Mouse (Mus musculus) kidney, embryonic 16.5 days (tissue): ENCODE measurements around the gene Mpg. TPM values are rescaled to one million over a fixed set of nuclear protein-coding genes. Genes with fewer than 3 reads are reported as not detected.

Experiments
- ATAC-seq: fragments of 200-750 bp; cut with Nextera tagmentation; 2 replicates; pipeline ENCODE4 v1.8.0; 2017; ENCODE audit warnings: moderate TSS enrichment; ENCODE audit not compliant: low FRiP score, low TSS enrichment
- H3K27ac ChIP-seq: fragments of 300-500 bp; sonication (generic); 2 replicates; pipeline ENCODE4 v1.5.1; 2014; ENCODE audit warnings: low read length
- H3K27me3 ChIP-seq: fragments of 300-500 bp; sonication (generic); 2 replicates; pipeline ENCODE4 v1.6.1; 2014; ENCODE audit warnings: low read length, control low read depth, mixed read lengths; ENCODE audit not compliant: insufficient read depth
- H3K36me3 ChIP-seq: fragments of 300-500 bp; sonication (generic); 2 replicates; pipeline ENCODE4 v1.6.1; 2014; ENCODE audit warnings: low read length, control low read depth, mixed read lengths; ENCODE audit not compliant: insufficient read depth
- H3K4me1 ChIP-seq: fragments of 300-500 bp; sonication (generic); 2 replicates; pipeline ENCODE4 v1.6.1; 2014; ENCODE audit warnings: low read length, control low read depth, mixed read lengths; ENCODE audit not compliant: insufficient read depth
- H3K4me2 ChIP-seq: fragments of 300-500 bp; sonication (generic); replicated peaks from 2 replicates; pipeline ENCODE4 v1.6.1; 2014; ENCODE audit warnings: low read depth, low read length
- H3K4me3 ChIP-seq: fragments of 300-500 bp; sonication (generic); 2 replicates; pipeline ENCODE4 v1.5.1; 2014; ENCODE audit warnings: mild to moderate bottlenecking, low read length
- H3K9ac ChIP-seq: fragments of 300-500 bp; sonication (generic); replicated peaks from 2 replicates; pipeline ENCODE4 v1.6.1; 2014; ENCODE audit warnings: low read length
- H3K9me3 ChIP-seq: fragments of 300-500 bp; sonication (generic); 2 replicates; pipeline ENCODE4 v1.6.1; 2016; ENCODE audit warnings: low read length, control low read depth
- WGBS: fragments of 180-500 bp; shearing (Covaris S2); extraction: QIAGEN DNeasy Blood & Tissue Kit; methylation state at CpG from one replicate; pipeline ENCODE4 v1.1.7; 2014; 5-methylcytosine and 5-hydroxymethylcytosine counted together
- polyA plus RNA-seq: library from polyadenylated mRNA; unstranded; fragments of >200 nt; fragmentation: Nextera tagmentation; extraction: Ambion mirVana; gene quantifications from 2 replicates; pipeline ENCODE4 v1.2.1, GENCODE M21; 2015

Mpg gene
- polyA plus RNA-seq, 1 experiment from 2014 or later, result 42.4 TPM

- Histone ChIP-seq H3K36me3 (peaks cover 25% of the 10 kb centered on the region), H3K4me1 (peaks cover 42% of the 10 kb centered on the region), H3K27ac (no peak overlapping the region), H3K9me3 (no peaks in the 10 kb centered on the region), H3K4me3 (no peak overlapping the region), H3K27me3 (no peaks in the 10 kb centered on the region), H3K9ac (no peak overlapping the region; the same call in none of the 2 replicates), H3K4me2 (0 out of 2 replicates have a peak overlapping the region, but pooled peaks have one; percentile 72)
- no peak for ATAC-seq
- 83% methylated on average over 9 of the region's 9 CpGs for WGBS
Observed at GRCm38 (mm10) chr11:32227555-32227954, 1.2 kb downstream of the Mpg start.

DNA sequence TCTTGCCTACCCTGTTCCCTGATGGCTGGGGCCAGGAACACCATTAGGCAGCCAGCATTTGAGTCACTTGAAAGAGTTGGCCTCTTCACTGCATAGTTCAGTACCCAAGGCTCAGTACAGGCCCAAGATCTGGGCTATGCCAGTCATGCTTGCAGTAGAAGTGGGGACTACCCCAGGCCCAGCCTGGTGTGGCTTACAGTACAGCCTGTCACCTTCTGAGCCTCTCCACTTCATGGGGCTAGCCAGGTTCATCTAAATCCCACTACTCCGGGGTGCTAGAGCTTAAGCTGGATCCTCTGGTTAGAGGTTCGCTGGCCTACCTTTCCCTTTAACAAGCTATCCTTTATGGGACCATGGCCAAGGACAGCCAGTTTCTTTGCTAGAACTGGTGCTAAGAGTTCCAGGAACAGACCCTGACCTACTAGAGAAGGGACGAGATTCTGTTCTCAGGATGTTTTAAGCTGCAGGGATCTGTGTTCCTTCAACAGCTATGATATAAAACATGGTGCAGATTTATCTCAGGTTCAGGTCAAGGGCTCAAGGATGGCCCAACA is 2.1 kb downstream of the Mpg start:
- peaks cover 37% of the 10 kb centered on the region for H3K4me1 ChIP-seq
- ATAC-seq, result no peak
- no peak overlapping the region for H3K4me2 ChIP-seq
- H3K36me3 ChIP-seq, result peaks cover 33% of the 10 kb centered on the region
- H3K27me3 ChIP-seq, result no peaks in the 10 kb centered on the region
- no peak overlapping the region for H3K4me3 ChIP-seq
- no peaks in the 10 kb centered on the region for H3K9me3 ChIP-seq
- WGBS, result 91% methylated on average over 3 of the region's 3 CpGs
- no peak overlapping the region for H3K27ac ChIP-seq
- H3K9ac ChIP-seq, result no peak overlapping the region

GRCm38 (mm10) chr11:32230220-32230619 is 3.9 kb downstream of the Mpg start:
- Histone ChIP-seq H3K27me3 (no peaks in the 10 kb centered on the region), H3K4me3 (no peak overlapping the region), H3K27ac (no peak overlapping the region), H3K4me1 (peaks cover 26% of the 10 kb centered on the region), H3K9me3 (no peaks in the 10 kb centered on the region), H3K9ac (no peak overlapping the region), H3K36me3 (peaks cover 50% of the 10 kb centered on the region), H3K4me2 (no peak overlapping the region)
- no peak for ATAC-seq
- 91% methylated on average over 4 of the region's 4 CpGs for WGBS

DNA sequence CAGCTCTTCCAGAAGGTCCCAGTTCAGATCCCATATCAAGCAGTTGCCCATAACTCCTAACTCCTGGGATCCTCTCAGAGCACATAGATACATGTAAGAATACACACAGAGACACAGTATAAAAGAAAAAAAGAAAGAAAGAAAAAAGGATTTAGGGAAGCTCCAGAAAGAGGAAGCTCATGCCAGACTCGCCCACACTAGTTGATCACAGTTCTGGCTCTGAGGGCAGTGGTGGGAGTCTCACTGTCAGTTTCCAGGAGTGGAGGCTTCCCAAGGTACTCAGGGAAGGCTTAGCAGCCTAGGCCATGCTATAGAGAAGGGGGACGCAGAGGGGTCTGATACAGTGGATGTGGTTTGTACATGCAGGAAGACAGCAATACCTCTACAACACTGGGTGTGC is 4.8 kb downstream of the Mpg start:
- no peak for ATAC-seq
- H3K4me2 ChIP-seq, result no peak overlapping the region
- no peak overlapping the region for H3K9ac ChIP-seq
- H3K4me1 ChIP-seq, result peaks cover 23% of the 10 kb centered on the region
- peaks cover 50% of the 10 kb centered on the region for H3K36me3 ChIP-seq
- H3K4me3 ChIP-seq, result no peak overlapping the region
- no peaks in the 10 kb centered on the region for H3K27me3 ChIP-seq
- 93% methylated on average over 2 of the region's 2 CpGs for WGBS
- H3K27ac ChIP-seq, result no peak overlapping the region
- H3K9me3 ChIP-seq, result no peaks in the 10 kb centered on the region

- H3K4me3 ChIP-seq, result no peak overlapping the region
- WGBS, result 71% methylated on average over 10 of the region's 10 CpGs
- H3K9me3 ChIP-seq, result no peaks in the 10 kb centered on the region
- peaks cover 50% of the 10 kb centered on the region for H3K36me3 ChIP-seq
- H3K27me3 ChIP-seq, result no peaks in the 10 kb centered on the region
- no peak overlapping the region for H3K4me2 ChIP-seq
- ATAC-seq, result peak; percentile 52
- peaks cover 16% of the 10 kb centered on the region for H3K4me1 ChIP-seq
- H3K27ac ChIP-seq, result no peak overlapping the region
- H3K9ac ChIP-seq, result no peak overlapping the region
Observed at GRCm38 (mm10) chr11:32232848-32233247, 6.5 kb downstream of the Mpg start.

DNA sequence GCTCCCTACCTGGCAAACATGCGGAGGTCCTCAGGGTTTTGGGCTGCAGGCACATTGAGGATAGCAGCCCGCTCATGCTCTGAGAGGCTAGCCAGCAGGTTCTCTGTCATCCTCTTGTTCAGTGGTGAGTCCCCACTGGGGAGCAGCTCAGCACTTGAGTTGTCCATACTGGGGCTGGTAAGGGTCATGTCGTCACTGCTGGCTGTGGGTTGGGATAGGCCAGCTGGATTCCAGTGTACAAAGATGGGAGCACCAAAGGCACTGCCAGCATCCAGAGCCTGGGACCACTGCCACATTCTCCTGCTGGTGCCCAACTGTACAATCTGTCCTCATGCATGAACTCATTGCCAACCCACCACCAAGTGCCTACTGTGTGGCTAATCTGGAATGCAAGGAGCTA is 7.6 kb downstream of the Mpg start:
- Histone ChIP-seq H3K36me3 (peaks cover 44% of the 10 kb centered on the region), H3K4me2 (no peak overlapping the region), H3K9me3 (no peaks in the 10 kb centered on the region), H3K27ac (no peak overlapping the region), H3K27me3 (no peaks in the 10 kb centered on the region), H3K4me1 (peaks cover 13% of the 10 kb centered on the region), H3K4me3 (no peak overlapping the region), H3K9ac (no peak overlapping the region)
- 97% methylated on average over 3 of the region's 3 CpGs for WGBS
- no peak for ATAC-seq

- Histone ChIP-seq H3K4me3 (no peak overlapping the region), H3K4me2 (no peak overlapping the region), H3K9me3 (no peaks in the 10 kb centered on the region), H3K4me1 (peaks cover 13% of the 10 kb centered on the region), H3K27me3 (no peaks in the 10 kb centered on the region), H3K27ac (peak overlapping the region; percentile 59; the same call in 1 of the 2 replicates), H3K9ac (no peak overlapping the region), H3K36me3 (peaks cover 44% of the 10 kb centered on the region)
- WGBS, result 81% methylated on average over 6 of the region's 6 CpGs
- no peak for ATAC-seq
Observed at GRCm38 (mm10) chr11:32234816-32235485, 8.6 kb downstream of the Mpg start.

DNA sequence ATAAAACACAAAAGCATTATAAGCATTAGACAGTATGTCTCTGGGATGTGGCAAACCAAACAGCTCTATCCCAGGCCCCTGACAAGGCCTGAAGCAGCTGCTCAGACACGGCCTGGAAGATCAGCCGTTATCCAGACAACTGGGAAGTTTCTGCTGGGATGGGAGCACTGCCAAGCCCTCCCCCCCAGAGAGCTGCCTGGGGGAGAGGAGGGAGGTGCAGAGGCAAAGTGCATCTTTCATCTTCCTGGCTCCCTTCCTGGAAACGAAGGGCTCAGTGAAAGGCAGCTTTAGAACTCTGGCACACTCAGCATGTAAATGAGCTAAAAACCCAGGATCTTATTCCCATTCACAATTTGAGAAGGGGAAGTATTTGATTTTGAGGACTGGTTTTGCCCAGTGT is 9.3 kb downstream of the Mpg start:
- WGBS, result 59% methylated on average over 3 of the region's 3 CpGs
- peak overlapping the region; percentile 59 for H3K27ac ChIP-seq
- ATAC-seq, result no peak
- H3K9me3 ChIP-seq, result no peaks in the 10 kb centered on the region
- H3K4me2 ChIP-seq, result no peak overlapping the region
- peaks cover 13% of the 10 kb centered on the region for H3K4me1 ChIP-seq
- no peaks in the 10 kb centered on the region for H3K27me3 ChIP-seq
- H3K36me3 ChIP-seq, result peaks cover 45% of the 10 kb centered on the region
- H3K9ac ChIP-seq, result no peak overlapping the region
- no peak overlapping the region for H3K4me3 ChIP-seq

- H3K4me1 ChIP-seq, result peaks cover 13% of the 10 kb centered on the region
- H3K9me3 ChIP-seq, result no peaks in the 10 kb centered on the region
- WGBS, result 69% methylated on average over 2 of the region's 2 CpGs
- no peak overlapping the region for H3K9ac ChIP-seq
- H3K4me3 ChIP-seq, result no peak overlapping the region
- peak overlapping the region; percentile 29; the same call in 1 of the 2 replicates for H3K27ac ChIP-seq
- no peaks in the 10 kb centered on the region for H3K27me3 ChIP-seq
- no peak overlapping the region for H3K4me2 ChIP-seq
- no peak for ATAC-seq
- H3K36me3 ChIP-seq, result peaks cover 42% of the 10 kb centered on the region
Observed at GRCm38 (mm10) chr11:32236132-32236531, 9.8 kb downstream of the Mpg start.

- 57% methylated on average over 9 of the region's 9 CpGs for WGBS
- Histone ChIP-seq H3K27me3 (no peaks in the 10 kb centered on the region), H3K36me3 (peaks cover 39% of the 10 kb centered on the region), H3K4me1 (peaks cover 13% of the 10 kb centered on the region), H3K4me3 (no peak overlapping the region), H3K4me2 (no peak overlapping the region), H3K27ac (no peak overlapping the region), H3K9ac (no peak overlapping the region), H3K9me3 (no peaks in the 10 kb centered on the region)
- ATAC-seq, result no peak
Observed at GRCm38 (mm10) chr11:32236712-32237410, 10.6 kb downstream of the Mpg start.
